Mouse (Mus musculus) heart, adult 2 months (tissue): ENCODE results near the gene Dnaaf3. TPM values are rescaled to one million over a fixed set of nuclear protein-coding genes. Genes with fewer than 3 reads are reported as not detected.

Experiments used
- DNase-seq, 2 experiments: peaks; one replicate each; pipeline ENCODE4 v3.0.0; 2021
- H3K27ac ChIP-seq: fragments of 200-600 bp; 2 replicates; pipeline ENCODE4 v1.8.1; 2022
- H3K27me3 ChIP-seq: fragments of 200-500 bp; 2 replicates; pipeline ENCODE4 v1.6.1; 2012; ENCODE audit warnings: mild to moderate bottlenecking, low read length, inconsistent platforms, mixed read lengths; ENCODE audit not compliant: control insufficient read depth, insufficient read depth
- H3K36me3 ChIP-seq: fragments of 200-500 bp; 2 replicates; pipeline ENCODE4 v1.6.1; 2012; ENCODE audit warnings: low read length, inconsistent platforms; ENCODE audit not compliant: control insufficient read depth, insufficient read depth
- H3K4me1 ChIP-seq: fragments of 200-500 bp; 2 replicates; pipeline ENCODE4 v1.6.1; 2011; ENCODE audit warnings: low read length; ENCODE audit not compliant: control insufficient read depth, insufficient read depth
- H3K4me3 ChIP-seq: fragments of 200-600 bp; 2 replicates; pipeline ENCODE4 v1.8.1; 2022
- H3K79me2 ChIP-seq: fragments of 200-500 bp; replicated peaks from 2 replicates; pipeline ENCODE4 v1.6.1; 2012; ENCODE audit warnings: mild to moderate bottlenecking, inconsistent platforms, low read length, moderate library complexity, mixed read lengths; ENCODE audit not compliant: control insufficient read depth, insufficient read depth
- H3K9ac ChIP-seq: fragments of 200-500 bp; 2 replicates; pipeline ENCODE4 v1.6.1; 2012; ENCODE audit warnings: low read depth, mild to moderate bottlenecking, control low read depth, inconsistent platforms, low read length, mixed read lengths
- CTCF ChIP-seq: fragments of 200-600 bp; IDR thresholded peaks from 2 replicates; pipeline ENCODE4 v1.8.1; 2022; ENCODE audit warnings: antibody characterized with exemption, mild to moderate bottlenecking, moderate library complexity
- EP300 ChIP-seq: fragments of 200-500 bp; IDR thresholded peaks from 2 replicates; pipeline ENCODE4 v1.6.1; 2011; ENCODE audit warnings: low read depth, low read length, control low read depth; ENCODE audit not compliant: insufficient read depth
- POLR2A ChIP-seq: fragments of 200-500 bp; IDR thresholded peaks from 2 replicates; pipeline ENCODE4 v1.6.1; 2011; ENCODE audit warnings: mild to moderate bottlenecking, low read depth, low read length, control low read depth; ENCODE audit not compliant: insufficient read depth
- WGBS: fragments of 180-500 bp; shearing (Covaris S2); methylation state at CpG from one replicate; pipeline ENCODE4 v1.1.7; 2018; 5-methylcytosine and 5-hydroxymethylcytosine counted together
- intact Hi-C: fragments of 180-260 bp; cut with DNase I; formaldehyde crosslinking; loops from one replicate; pipeline ENCODE4 v1.15.1; 2025
- polyA plus RNA-seq: library from polyadenylated mRNA; depleted of rRNA; stranded (reverse); fragments of >200 nt; gene quantifications from 2 replicates; pipeline ENCODE4 v1.2.3, GENCODE M21; 2012
- total RNA-seq, 2 experiments: library from RNA; stranded (reverse); gene quantifications; 2 replicates each; pipeline ENCODE4 v1.2.3; 2021

Gene Dnaaf3
- total and polyA plus RNA-seq, 3 experiments: 2.3 to 13.2 (median 2.7) TPM

- no peak within 1 kb of the TSS for H3K4me3 ChIP-seq
- DNase-seq: no peak
- no peaks in the 10 kb centered on the region for H3K36me3 ChIP-seq
- intact Hi-C loops: no loop called here
- H3K79me2 ChIP-seq: no peaks in the 10 kb centered on the region
- TF ChIP-seq EP300 (no peak), CTCF (no peak), POLR2A (no peak)
- H3K27me3 ChIP-seq: 0 out of 2 replicates have a peak, but pooled peaks cover 1% of the 10 kb centered on the region
- H3K27ac ChIP-seq: no peak within 1 kb of the TSS
- H3K4me1 ChIP-seq: no peaks in the 10 kb centered on the region
- WGBS: 6% methylated on average over 33 of the region's 33 CpGs
- no peak within 1 kb of the TSS for H3K9ac ChIP-seq
Measured at GRCm38 (mm10) chr7:4547221-4547641, 15.0 kb upstream of the Dnaaf3 start, which contains the start of gene Syt5. Gene Syt5 (minus strand): TSS chr7:4547541.

GRCm38 (mm10) chr7:4546591-4547131 is 14.4 kb upstream of the Dnaaf3 start:
- Histone ChIP-seq H3K27ac (no peak overlapping the region), H3K9ac (no peak overlapping the region), H3K36me3 (no peaks in the 10 kb centered on the region), H3K4me1 (no peaks in the 10 kb centered on the region), H3K79me2 (no peaks in the 10 kb centered on the region), H3K4me3 (no peak overlapping the region), H3K27me3 (0 out of 2 replicates have a peak, but pooled peaks cover 1% of the 10 kb centered on the region)
- TF ChIP-seq EP300 (no peak), CTCF (no peak), POLR2A (no peak)
- DNase-seq: peak; percentile 60 to 62
- intact Hi-C loops: no loop called here
- WGBS: 4% methylated on average over 26 of the region's 26 CpGs

GRCm38 (mm10) chr7:4546050-4546449 is 13.8 kb upstream of the Dnaaf3 start:
- TF ChIP-seq CTCF (no peak), POLR2A (no peak), EP300 (no peak)
- Histone ChIP-seq H3K79me2 (no peaks in the 10 kb centered on the region), H3K9ac (no peak overlapping the region), H3K27ac (no peak overlapping the region), H3K27me3 (0 out of 2 replicates have a peak, but pooled peaks cover 1% of the 10 kb centered on the region), H3K36me3 (no peaks in the 10 kb centered on the region), H3K4me1 (no peaks in the 10 kb centered on the region), H3K4me3 (no peak overlapping the region)
- WGBS: 62% methylated on average over 15 of the region's 15 CpGs
- DNase-seq: no peak
- intact Hi-C loops: no loop called here

DNA sequence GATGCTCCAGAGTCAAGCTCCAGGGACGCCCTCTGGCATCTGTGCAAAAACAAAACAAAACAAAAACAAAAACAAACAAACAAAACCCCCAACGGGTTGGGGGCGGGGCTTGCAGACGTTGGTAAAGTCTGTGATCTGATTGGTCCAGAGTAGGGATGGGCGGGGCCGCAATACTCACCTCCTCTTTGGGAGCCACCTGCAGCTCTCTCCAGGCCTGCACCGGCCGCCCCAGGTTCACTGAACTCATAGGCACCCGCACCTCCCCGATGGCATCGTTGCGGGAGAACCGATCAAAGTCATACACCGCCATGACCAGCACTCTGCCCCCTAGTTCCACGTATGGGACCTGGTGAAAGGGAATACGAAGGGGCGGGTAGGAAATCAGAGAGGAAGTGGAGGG is 9.8 kb upstream of the Dnaaf3 start:
- TF ChIP-seq POLR2A (no peak), CTCF (no peak), EP300 (no peak)
- intact Hi-C loops: no loop called here
- no peak for DNase-seq
- WGBS: 42% methylated on average over 17 of the region's 17 CpGs
- Histone ChIP-seq H3K27me3 (no peaks in the 10 kb centered on the region), H3K79me2 (no peaks in the 10 kb centered on the region), H3K36me3 (no peaks in the 10 kb centered on the region), H3K9ac (no peak overlapping the region), H3K4me3 (no peak overlapping the region), H3K4me1 (no peaks in the 10 kb centered on the region), H3K27ac (no peak overlapping the region)

- Histone ChIP-seq H3K27me3 (no peaks in the 10 kb centered on the region), H3K79me2 (no peaks in the 10 kb centered on the region), H3K36me3 (no peaks in the 10 kb centered on the region), H3K4me1 (no peaks in the 10 kb centered on the region), H3K4me3 (no peak overlapping the region), H3K27ac (no peak overlapping the region), H3K9ac (no peak overlapping the region)
- intact Hi-C loops: no loop called here
- TF ChIP-seq EP300: no peak
- no peak for TF ChIP-seq POLR2A
- TF ChIP-seq CTCF: peak; percentile 19
- no peak for DNase-seq
- WGBS: 61% methylated on average over 5 of the region's 5 CpGs
Measured at GRCm38 (mm10) chr7:4541344-4541743, 9.1 kb upstream of the Dnaaf3 start.

GRCm38 (mm10) chr7:4539019-4539418 is 6.8 kb upstream of the Dnaaf3 start:
- TF ChIP-seq POLR2A (no peak), CTCF (no peak), EP300 (no peak)
- no peaks in the 10 kb centered on the region for H3K36me3 ChIP-seq

More at GRCm38 (mm10) chr7:4539019-4539418, 6.8 kb upstream of the Dnaaf3 start:
- Histone ChIP-seq H3K27ac (no peak overlapping the region), H3K79me2 (no peaks in the 10 kb centered on the region), H3K9ac (no peak overlapping the region), H3K4me1 (no peaks in the 10 kb centered on the region), H3K4me3 (no peak overlapping the region), H3K27me3 (no peaks in the 10 kb centered on the region)
- no peak for DNase-seq
- intact Hi-C loops: no loop called here
- WGBS: 54% methylated on average over 2 of the region's 2 CpGs
